Mouse (Mus musculus) G1E-ER4 (cell line): ENCODE measurements around the gene Gpam. TPM values are rescaled to one million over a fixed set of nuclear protein-coding genes. Genes with fewer than 3 reads are reported as not detected.

Experiments
- GATA1 ChIP-seq: IDR thresholded peaks from one replicate; pipeline ENCODE4 v1.8.0; 2012; ENCODE audit warnings: low read length, inconsistent platforms
- polyA plus RNA-seq: library from polyadenylated mRNA; stranded (reverse); fragments of >175 nt; gene quantifications from 2 replicates; pipeline ENCODE4 v1.2.3, GENCODE M21; 2012

The Gpam gene
- polyA plus RNA-seq, 1 experiment: 6.7 TPM

DNA sequence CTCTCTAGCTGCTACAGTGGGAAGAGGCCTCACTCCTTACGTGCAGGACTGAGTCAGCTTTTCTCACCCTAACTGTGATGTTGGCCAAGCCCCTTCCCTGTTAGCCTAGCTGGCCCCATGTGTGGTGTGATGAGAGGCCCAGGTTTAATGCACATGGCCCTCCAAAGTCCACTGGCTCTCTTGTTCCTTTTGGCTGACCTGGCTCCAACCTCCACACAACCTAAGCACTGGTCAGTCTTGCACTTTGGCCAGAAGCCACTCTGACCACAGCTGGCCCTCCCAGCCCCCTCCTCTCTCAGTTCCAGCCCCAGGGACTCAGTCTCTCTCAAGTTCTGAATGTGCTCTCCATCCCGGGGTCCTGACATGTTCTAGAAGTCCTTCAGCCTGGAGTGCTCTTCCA, 18.1 kb upstream of the Gpam start:
- no peak for TF ChIP-seq GATA1

DNA sequence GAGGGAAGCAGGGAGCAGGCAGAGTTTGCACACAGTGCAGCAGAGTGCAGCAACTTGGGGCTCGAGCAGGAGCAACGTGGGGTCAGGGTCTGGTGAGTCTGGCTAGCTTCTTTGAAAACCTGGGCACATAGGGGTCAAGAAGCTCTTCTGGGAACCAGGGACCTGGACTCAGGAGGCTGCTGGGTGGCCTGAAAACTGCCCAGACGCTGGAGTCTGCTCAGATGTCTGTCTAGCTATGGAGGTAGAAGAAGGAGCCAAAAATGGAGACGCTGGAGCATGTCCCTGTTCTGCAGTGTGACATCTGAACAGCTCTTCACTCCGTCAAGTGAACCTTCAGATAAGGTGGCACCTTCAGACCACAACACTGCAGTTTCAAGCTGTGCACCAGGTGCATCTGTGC, 17.7 kb upstream of the Gpam start:
- TF ChIP-seq GATA1: no peak

DNA sequence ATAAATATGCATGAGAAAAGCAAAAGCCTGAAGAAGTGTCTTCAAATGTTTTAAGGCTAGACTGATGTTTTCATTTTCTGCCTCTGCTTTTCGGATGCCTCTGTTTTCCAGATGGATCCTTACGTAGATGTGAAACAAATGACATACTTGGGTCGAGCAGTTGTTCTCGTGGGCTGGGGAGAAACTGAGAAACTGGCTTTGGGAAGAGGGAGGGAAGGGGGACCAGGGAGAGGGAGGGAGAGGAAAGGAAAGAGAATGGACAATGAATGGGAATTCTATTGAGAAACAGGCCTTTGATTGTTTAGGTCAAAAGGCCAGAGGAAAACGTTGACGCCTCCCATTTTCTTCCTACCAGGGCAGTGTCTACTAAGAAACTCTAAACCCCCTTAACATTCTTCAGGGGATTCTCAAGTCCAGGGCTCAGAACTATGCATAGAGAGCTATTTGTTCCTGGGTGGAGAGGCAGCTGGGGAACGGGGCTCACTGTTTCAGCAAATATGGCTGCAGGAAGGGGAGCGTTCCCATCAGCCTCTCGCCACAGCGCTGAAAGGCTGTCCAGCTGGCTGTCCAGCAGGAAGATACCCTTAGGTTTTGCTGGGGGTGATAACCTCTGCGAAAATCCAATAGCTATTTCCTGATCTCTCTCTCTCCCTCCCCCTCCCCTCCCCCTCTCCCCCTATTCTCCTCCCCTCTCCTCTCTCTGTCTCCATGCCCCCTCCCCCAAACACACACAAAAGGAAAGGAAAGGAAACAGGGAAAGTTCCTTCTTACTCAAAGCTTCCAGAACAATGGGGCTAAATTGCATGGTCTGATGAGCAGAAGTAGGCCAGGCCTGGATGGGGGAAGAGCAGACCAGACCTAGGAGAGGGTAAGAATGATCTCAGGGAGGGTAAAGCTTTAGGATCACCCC, 16.6 kb upstream of the Gpam start:
- no peak for TF ChIP-seq GATA1

DNA sequence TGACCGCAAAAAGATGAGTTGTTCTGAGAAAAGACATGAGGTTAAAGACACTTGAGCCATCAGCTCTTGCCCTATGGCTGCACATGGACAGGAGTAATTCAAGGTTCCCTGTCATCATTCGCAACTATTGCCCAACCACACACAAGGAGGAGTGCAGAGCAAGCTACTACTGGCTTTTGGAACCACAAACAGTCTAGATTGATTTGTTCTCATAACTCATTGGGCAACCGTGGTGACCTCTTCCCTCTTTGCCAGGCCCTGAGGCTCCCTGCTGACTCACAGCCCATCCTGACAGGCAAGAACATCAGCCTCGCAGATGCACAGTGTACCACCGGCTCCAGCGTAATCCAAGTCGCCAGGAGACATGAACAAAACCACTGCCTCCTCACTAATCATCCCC, 12.3 kb upstream of the Gpam start:
- TF ChIP-seq GATA1: no peak

DNA sequence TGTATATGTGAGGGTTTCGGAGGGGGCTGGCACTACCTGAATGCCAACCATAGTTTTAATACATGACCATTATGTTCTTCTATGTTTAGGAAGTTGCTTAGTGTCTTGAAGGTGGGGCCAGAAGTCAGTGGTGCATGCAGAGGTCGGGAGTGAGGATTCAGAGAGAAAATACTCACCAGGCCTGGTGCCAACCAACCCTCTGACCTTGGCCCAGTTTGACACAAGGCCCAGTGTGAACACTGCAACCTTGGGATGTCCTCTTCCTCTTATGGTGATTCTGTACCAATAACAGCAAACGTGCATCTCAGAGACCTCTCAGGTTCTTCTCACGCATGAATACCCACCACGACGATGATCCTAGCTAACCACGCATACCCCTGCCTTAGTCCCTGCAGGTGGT, 11.5 kb upstream of the Gpam start:
- TF ChIP-seq GATA1: no peak

DNA sequence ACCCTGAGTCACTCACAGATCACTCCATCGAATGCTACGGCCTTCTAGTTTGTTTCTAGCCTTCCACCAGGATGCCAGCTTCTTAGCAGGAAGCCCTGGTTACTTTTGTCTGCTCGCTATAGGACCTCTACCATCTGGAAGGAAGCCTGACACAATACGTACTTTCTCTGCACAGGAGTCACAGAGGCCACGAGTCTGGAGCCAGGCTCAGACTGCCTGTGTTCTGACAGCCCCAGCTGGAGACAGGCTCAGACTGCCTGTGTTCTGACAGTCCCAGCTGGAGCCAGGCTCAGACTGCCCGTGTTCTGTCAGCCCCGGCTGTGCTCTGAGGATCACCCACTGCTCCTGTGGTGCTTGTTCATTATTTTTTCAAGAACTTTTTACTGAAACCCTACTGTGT, 10.8 kb upstream of the Gpam start:
- no peak for TF ChIP-seq GATA1

DNA sequence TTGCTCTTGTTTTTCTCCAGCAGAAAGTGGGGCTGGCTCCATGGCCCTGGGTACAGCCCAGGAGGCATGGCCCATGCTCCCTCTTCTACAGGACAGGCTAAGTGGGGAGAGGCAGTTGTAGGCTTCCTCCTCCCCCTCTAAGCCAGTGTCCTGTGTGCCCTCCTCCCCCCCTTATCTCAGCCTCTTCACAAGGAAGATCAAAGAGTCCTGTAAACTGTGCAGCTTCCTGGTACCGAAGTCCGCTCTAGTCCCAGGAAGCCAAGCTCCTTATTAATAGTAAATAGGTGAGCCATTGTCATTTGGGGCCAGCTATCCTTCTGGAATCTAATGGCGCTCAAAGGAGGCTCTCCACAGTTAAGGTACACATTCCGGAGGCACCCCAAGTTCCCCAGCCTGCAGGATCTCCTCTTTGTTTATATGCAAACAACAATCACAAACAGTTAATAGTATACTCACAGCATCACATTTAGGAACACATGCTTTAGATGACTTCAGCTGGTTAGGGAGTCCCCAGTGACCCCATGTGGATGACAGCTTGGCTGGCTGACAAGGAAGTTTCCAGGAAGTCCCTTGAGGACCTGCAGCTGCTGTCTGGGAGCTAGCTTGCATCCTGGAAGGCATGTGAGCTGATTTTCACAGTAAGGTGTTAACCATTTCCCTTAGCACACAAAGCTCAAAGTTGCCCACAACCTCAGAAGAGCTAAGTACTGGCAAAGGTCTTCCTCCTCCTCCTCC, 9.8 kb upstream of the Gpam start:
- TF ChIP-seq GATA1: no peak

DNA sequence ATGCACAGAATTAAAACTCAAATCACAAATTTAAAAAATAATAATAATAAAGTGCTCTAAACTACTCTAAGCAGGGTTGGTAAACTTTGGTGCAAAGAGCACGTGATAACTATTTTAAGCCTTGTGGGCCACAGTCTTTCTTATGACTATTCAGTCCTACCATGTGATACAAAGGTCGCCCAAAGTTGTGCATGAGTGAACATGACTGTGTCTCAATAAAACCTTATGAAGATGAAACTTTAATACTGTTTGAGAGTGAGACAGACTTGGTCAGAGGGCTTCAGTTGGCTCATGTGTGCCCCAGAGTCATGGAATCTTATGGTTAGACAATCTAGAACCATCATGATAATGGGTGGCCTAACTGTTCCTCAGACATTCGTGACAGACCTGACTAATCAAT, 8.9 kb upstream of the Gpam start:
- no peak for TF ChIP-seq GATA1

DNA sequence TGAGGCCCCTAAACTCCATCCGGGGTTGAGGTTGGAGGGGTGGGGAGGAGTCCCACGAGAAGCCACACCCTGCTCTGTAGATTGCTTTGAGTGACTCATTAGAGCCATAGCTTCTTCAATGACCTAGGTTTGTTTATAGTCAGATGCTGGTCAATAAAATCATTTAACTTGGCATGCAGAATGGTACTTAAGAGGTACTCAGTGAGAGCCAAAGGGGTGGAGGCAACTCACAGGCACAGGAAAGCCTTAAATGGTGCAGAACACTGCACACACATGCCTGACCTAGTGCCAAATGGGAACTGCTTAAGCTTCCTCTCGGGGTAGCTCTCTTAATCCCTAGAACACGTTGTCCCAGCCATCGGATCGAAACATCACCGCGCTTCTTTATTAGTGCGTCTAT, 7.5 kb upstream of the Gpam start:
- TF ChIP-seq GATA1: no peak

DNA sequence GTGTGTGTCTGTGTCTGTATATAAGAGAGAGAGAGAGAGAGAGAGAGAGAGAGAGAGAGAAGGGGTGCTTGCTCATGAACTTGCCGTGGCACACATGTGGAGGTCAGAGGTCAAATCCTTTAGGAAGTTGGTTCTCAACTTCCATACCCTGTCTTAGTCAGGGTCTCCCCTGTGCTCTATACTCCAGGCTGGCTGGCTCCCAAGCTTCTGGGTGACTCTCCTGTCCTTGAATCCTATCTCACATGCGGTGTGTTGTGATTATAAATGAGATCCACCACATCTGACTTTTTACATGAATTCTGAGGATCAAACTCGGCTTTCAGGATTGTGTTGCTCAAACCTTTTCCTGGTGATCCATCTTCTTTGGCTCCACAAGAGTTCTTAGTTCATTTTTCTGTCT, 5.4 kb upstream of the Gpam start:
- no peak for TF ChIP-seq GATA1

DNA sequence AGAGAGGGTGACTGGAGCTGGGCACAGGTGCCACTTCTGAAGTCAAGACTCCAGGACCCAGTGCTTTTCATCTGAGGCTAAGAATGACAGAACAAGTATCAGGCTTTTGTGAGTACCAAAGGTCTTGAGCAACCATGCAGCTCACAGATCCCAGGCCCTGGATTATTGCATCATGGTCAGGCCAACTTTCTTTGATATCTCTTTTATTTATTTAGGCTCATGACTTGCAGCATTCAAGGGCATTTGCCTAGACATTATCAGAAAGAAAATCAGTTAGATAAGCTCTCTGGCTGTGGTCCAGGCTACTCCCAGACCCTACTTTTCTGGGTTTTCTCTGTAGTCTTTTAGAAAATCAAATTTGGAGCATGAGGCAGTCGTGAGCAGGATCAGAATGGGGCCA, 4.7 kb upstream of the Gpam start:
- TF ChIP-seq GATA1: no peak

DNA sequence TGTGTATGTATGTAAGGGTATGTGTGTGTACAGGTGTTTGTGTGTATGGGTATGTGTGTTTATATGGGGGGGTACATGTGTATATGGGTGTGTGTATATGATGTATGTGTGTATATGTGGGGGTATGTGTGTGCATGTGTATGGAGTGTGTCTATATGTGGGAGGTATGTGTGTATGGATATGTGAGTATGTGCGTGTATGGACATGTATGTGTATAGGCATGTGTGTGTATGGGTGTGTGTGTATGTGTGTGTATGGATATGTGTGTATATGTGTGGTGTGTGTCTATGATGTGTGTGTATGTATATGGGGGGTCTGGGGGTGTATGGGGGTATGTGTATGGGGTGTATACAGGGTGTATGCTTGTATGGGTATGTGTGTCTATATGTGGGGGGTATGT, 1.4 kb upstream of the Gpam start:
- TF ChIP-seq GATA1: no peak

DNA sequence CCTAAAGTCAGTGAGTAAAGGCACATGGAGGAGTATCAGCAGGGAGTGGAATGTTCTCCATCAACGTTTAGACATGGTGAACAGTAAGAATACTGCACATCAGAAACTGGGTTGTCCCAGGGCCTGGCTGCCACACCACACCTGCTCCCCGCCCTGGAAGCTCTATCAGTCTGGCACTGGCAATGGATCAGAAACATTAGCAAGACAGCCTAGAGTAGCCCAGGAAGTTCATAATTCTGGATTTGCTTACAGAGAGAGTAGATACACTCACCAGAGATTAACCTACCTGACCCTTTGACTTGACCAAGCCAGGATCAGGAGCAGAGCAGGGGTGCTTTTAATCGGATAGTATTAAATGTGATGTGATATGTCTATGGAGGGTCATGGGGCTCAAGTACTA, 1.6 kb downstream of the Gpam start:
- TF ChIP-seq GATA1: no peak

DNA sequence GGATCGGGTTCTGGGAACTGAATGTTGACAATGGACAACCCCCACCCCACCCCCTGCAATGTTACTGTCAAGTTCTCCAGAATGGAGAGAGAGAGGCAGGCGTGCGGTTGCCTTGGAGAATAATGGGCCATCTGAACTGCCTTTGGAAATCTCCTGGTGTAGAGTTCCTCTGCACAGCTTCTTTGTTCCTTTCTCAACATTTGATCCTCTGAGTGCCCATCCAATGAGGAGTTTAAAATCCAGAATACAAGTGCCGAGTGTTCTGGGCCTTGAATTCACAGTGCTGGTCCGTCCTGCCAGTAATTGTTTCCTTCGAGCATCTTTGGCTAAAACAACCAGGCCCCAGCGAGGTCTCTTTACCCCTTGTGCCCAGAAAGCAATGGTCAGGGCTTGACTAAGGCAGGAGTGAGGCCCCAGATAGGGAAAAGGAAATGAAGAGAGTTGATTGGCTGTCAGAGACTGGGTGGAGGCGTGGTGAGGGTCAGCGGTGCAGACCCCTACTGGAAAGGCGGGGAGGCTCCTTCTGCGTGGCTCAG, 4.0 kb downstream of the Gpam start:
- TF ChIP-seq GATA1: no peak

DNA sequence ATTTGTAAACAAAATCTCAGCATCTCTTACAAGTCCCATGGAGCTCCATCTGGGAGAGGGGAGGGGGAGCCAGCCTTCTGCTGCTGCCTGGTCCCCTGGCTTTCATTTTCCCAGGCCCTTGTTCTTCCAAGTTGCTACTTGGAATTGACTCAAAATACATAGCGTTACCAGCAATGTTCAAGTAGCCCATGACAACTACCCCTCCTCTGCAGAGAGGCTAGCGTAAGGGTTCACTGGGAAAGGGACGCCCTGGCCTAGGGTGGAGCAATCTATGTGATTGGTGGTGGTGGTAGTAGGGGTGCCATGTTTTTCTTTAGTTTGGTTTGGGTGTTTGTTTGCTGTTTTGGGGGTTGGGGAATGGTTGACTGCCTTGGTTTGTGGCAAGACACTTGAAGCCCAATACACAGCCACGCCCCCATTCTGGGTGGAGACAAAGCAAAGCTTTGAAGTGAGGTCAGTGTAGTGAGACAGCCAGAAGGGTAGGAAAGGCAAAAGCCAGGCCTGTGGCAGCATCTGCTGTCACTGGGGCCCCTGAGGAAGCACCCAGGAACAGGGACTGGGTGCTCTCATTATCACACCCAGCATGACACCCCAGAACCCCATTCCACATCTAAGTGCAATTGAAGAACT, 4.6 kb downstream of the Gpam start:
- TF ChIP-seq GATA1: no peak

DNA sequence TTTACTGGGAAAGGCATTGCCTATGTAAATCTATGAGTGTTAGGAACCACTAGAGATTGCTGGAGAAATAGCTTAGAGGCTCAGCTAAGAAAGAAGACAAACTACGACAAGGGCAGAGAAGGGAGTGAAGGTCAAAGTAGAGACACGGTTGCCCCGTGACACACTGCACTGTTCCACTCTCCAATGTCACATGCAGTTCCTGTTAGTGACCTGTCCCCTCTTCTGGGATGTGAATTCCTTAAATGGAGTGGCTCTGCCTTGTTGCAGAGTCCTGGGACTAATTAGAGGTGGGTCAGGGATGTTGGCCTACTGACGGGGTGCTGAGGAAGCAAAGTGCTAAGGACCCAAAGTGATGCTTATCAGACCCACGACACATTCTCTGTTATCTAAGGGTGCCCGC, 5.2 kb downstream of the Gpam start:
- TF ChIP-seq GATA1: no peak
